Mouse (Mus musculus) hindbrain, embryonic 13.5 days (tissue): Measurements from ENCODE around the gene Krtcap3. TPM values are rescaled to one million over a fixed set of nuclear protein-coding genes. Genes with fewer than 3 reads are reported as not detected.

Experiments used
- ATAC-seq: fragments of 200-750 bp; cut with Nextera tagmentation; 2 replicates; pipeline ENCODE4 v1.8.0; 2017; ENCODE audit warnings: moderate TSS enrichment; ENCODE audit not compliant: low FRiP score
- H3K27ac ChIP-seq: fragments of 300-500 bp; sonication (generic); 2 replicates; pipeline ENCODE4 v1.5.1; 2015; ENCODE audit warnings: inconsistent platforms, mild to moderate bottlenecking, moderate library complexity
- H3K27me3 ChIP-seq: fragments of 300-500 bp; sonication (generic); 2 replicates; pipeline ENCODE4 v1.6.1; 2015; ENCODE audit warnings: mild to moderate bottlenecking, inconsistent platforms
- H3K36me3 ChIP-seq: fragments of 300-500 bp; sonication (generic); 2 replicates; pipeline ENCODE4 v1.6.1; 2015; ENCODE audit warnings: mild to moderate bottlenecking, inconsistent platforms
- H3K4me1 ChIP-seq: fragments of 300-500 bp; sonication (generic); replicated peaks from 2 replicates; pipeline ENCODE4 v1.6.1; 2015; ENCODE audit warnings: inconsistent platforms
- H3K4me2 ChIP-seq: fragments of 300-500 bp; sonication (generic); 2 replicates; pipeline ENCODE4 v1.6.1; 2015; ENCODE audit warnings: inconsistent platforms, mild to moderate bottlenecking, moderate library complexity
- H3K4me3 ChIP-seq: fragments of 300-500 bp; sonication (generic); 2 replicates; pipeline ENCODE4 v1.5.1; 2015; ENCODE audit warnings: mild to moderate bottlenecking, inconsistent platforms
- H3K9ac ChIP-seq: fragments of 300-500 bp; sonication (generic); 2 replicates; pipeline ENCODE4 v1.6.1; 2015; ENCODE audit warnings: mild to moderate bottlenecking, inconsistent platforms
- H3K9me3 ChIP-seq: fragments of 300-500 bp; sonication (generic); 2 replicates; pipeline ENCODE4 v1.6.1; 2016; ENCODE audit warnings: inconsistent platforms
- WGBS: fragments of 180-500 bp; shearing (Covaris S2); methylation state at CpG from one replicate; pipeline ENCODE4 v1.1.7; 2015; 5-methylcytosine and 5-hydroxymethylcytosine counted together
- polyA plus RNA-seq: library from polyadenylated mRNA; unstranded; fragments of >200 nt; fragmentation: Nextera tagmentation; extraction: Ambion mirVana; gene quantifications from 2 replicates; pipeline ENCODE4 v1.2.1, GENCODE M21; 2015

Krtcap3 gene
- polyA plus RNA-seq, 1 experiment from 2014 or later, result 2.7 TPM

- Histone ChIP-seq H3K9me3 (no peaks in the 10 kb centered on the region), H3K27me3 (0 out of 2 replicates have a peak, but pooled peaks cover 9% of the 10 kb centered on the region), H3K9ac (no peak overlapping the region), H3K27ac (no peak overlapping the region), H3K36me3 (peaks cover 92% of the 10 kb centered on the region), H3K4me2 (no peak overlapping the region), H3K4me3 (no peak overlapping the region), H3K4me1 (peaks cover 8% of the 10 kb centered on the region)
- no peak for ATAC-seq
- 87% methylated on average over 8 of the region's 8 CpGs for WGBS
These were observed 3.4 kb downstream of the Krtcap3 start for GRCm38 (mm10) chr5:31254901-31255300.

GRCm38 (mm10) chr5:31255381-31255780, 3.9 kb downstream of the Krtcap3 start:
- Histone ChIP-seq H3K27me3 (0 out of 2 replicates have a peak, but pooled peaks cover 9% of the 10 kb centered on the region), H3K9me3 (no peaks in the 10 kb centered on the region), H3K9ac (no peak overlapping the region), H3K4me3 (no peak overlapping the region), H3K4me1 (peaks cover 8% of the 10 kb centered on the region), H3K36me3 (peaks cover 92% of the 10 kb centered on the region), H3K27ac (no peak overlapping the region), H3K4me2 (no peak overlapping the region)
- no peak for ATAC-seq
- 95% methylated on average over 2 of the region's 2 CpGs for WGBS

DNA sequence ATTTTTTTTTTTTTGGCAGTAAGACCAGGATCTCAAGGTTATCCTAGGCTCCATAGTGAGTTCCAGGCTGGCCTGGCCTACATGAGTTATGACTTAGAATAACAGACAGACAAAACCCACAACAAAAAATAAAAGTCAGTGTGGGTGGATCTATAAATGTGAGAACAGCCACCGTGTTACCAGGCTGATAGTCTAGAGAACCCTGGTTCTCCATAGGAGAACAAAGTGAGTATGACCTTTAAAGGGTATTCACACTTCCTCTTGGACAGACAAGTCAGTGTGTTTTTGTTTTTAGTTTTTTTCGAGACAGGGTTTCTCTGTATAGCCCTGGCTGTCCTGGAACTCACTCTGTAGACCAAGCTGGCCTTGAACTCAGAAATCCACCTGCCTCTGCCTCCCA, 4.5 kb downstream of the Krtcap3 start:
- Histone ChIP-seq H3K4me2 (no peak overlapping the region), H3K4me1 (peaks cover 8% of the 10 kb centered on the region), H3K4me3 (no peak overlapping the region), H3K36me3 (peaks cover 92% of the 10 kb centered on the region), H3K27me3 (0 out of 2 replicates have a peak, but pooled peaks cover 8% of the 10 kb centered on the region), H3K9ac (no peak overlapping the region), H3K9me3 (no peaks in the 10 kb centered on the region), H3K27ac (no peak overlapping the region)
- 86% methylated on average over 2 of the region's 2 CpGs for WGBS
- no peak for ATAC-seq

DNA sequence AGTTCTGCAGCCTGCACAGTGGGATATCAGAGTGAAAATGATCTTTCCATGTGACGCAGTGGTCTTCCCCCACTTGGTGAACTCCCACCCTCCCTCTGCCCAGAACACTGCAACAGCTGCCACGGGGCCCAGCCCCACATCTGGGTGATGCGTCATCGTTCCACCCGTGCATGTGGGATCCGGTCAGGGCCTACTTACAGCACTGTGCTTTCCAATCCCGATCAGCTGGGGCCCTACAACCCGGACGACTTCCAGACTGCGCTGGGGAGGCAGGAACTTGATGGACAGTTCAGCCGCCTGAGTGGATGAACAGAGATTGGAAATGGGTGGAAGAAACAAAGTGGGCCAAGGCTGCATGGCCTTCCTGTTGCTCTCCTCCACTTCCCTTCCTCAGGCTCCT, 6.1 kb downstream of the Krtcap3 start:
- WGBS, result 94% methylated on average over 11 of the region's 11 CpGs
- H3K36me3 ChIP-seq, result peaks cover 92% of the 10 kb centered on the region

DNA sequence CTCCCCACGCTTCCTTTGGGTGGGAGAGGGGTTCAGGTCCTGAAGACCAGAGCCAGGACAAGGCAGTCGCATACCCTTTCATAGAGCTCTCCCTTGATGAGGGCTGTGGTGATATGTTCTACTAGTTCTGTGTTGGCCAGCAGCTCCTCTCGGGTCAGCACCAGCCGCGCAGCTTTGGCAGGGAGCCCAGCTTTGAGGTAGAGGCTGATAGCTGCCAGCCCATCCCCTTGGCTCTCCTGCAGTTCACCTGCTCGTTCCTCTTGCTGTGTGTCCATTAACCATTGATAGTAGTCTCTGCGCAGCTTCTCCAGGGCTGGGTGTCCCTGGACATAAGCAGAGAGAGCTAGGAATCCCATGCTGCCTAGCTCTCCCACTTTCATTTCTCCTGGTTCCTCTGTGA, 14.6 kb downstream of the Krtcap3 start:
- 93% methylated on average over 7 of the region's 7 CpGs for WGBS
- Histone ChIP-seq H3K36me3 (peaks cover 96% of the 10 kb centered on the region), H3K4me2 (no peak overlapping the region), H3K27me3 (no peaks in the 10 kb centered on the region), H3K9me3 (no peaks in the 10 kb centered on the region), H3K4me3 (no peak overlapping the region), H3K27ac (no peak overlapping the region), H3K4me1 (no peaks in the 10 kb centered on the region), H3K9ac (no peak overlapping the region)
- ATAC-seq, result no peak

More for the DNA sequence above, 6.1 kb downstream of the Krtcap3 start:
- H3K27ac ChIP-seq, result no peak overlapping the region
- no peaks in the 10 kb centered on the region for H3K27me3 ChIP-seq
- ATAC-seq, result no peak
- H3K9me3 ChIP-seq, result no peaks in the 10 kb centered on the region
- H3K9ac ChIP-seq, result no peak overlapping the region
- no peaks in the 10 kb centered on the region for H3K4me1 ChIP-seq
- H3K4me3 ChIP-seq, result no peak overlapping the region
- no peak overlapping the region for H3K4me2 ChIP-seq

DNA sequence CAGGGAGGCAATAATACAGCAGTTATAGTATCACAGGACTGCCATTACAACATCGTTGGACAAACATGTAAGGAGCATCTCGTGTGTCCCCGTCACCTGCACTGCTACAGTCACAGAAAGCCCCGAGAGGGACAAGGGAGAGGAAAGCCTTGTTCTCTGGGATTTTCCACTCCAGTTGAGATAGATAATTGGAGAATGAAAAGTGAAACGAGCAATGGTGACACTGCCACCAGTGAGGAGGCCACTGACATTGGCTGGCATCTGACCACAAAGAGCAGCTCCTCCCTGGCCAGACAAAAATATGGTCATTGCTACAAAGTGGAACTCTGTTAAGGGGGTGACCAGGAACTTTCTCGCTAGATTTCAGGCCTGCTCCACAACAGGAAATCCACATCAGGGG, 16.2 kb downstream of the Krtcap3 start:
- no peak for ATAC-seq
- 64% methylated on average over 6 of the region's 6 CpGs for WGBS
- no peaks in the 10 kb centered on the region for H3K9me3 ChIP-seq
- no peak overlapping the region for H3K27ac ChIP-seq
- H3K9ac ChIP-seq, result no peak overlapping the region
- H3K36me3 ChIP-seq, result peaks cover 95% of the 10 kb centered on the region
- no peak overlapping the region for H3K4me3 ChIP-seq
- H3K4me2 ChIP-seq, result no peak overlapping the region
- no peaks in the 10 kb centered on the region for H3K27me3 ChIP-seq
- no peaks in the 10 kb centered on the region for H3K4me1 ChIP-seq

- no peak for ATAC-seq
- Histone ChIP-seq H3K36me3 (peaks cover 84% of the 10 kb centered on the region), H3K9ac (no peak overlapping the region), H3K9me3 (no peaks in the 10 kb centered on the region), H3K4me3 (no peak overlapping the region), H3K4me1 (no peaks in the 10 kb centered on the region), H3K27me3 (no peaks in the 10 kb centered on the region), H3K27ac (no peak overlapping the region), H3K4me2 (no peak overlapping the region)
- 89% methylated on average over 6 of the region's 6 CpGs for WGBS
These were observed 21.5 kb downstream of the Krtcap3 start for GRCm38 (mm10) chr5:31273018-31273417.

GRCm38 (mm10) chr5:31279245-31279988, 27.9 kb downstream of the Krtcap3 start:
- H3K36me3 ChIP-seq, result peaks cover 92% of the 10 kb centered on the region
- ATAC-seq, result no peak
- no peaks in the 10 kb centered on the region for H3K9me3 ChIP-seq
- H3K4me1 ChIP-seq, result no peaks in the 10 kb centered on the region
- no peak overlapping the region for H3K27ac ChIP-seq
- H3K4me3 ChIP-seq, result no peak overlapping the region
- H3K4me2 ChIP-seq, result no peak overlapping the region
- whole genome bisulfite sequencing, result 91% methylated on average over 20 of the region's 20 CpGs
- no peak overlapping the region for H3K9ac ChIP-seq
- no peaks in the 10 kb centered on the region for H3K27me3 ChIP-seq

DNA sequence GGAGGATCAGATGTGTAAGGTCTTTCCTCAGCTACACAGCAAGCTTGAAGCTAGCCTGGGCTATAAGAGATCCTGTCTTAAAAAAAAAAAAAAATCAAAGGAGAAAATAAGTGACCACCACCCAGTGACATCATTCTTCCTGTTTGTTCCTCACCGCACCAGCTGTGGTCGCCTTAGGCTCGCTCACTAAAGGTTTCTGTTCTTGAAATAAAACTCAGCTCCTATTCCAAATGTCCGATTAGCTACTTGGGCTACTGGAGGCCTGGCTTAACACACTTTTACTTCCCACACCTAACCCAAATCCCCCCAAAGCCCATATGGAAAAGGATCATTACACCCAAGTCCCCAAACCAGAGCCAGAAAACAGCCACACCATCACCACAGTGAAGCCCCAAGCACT, 36.7 kb downstream of the Krtcap3 start:
- WGBS, result 88% methylated on average over 4 of the region's 4 CpGs
- Histone ChIP-seq H3K4me3 (no peak overlapping the region), H3K4me1 (peaks cover 28% of the 10 kb centered on the region), H3K27ac (no peak overlapping the region), H3K27me3 (no peaks in the 10 kb centered on the region), H3K4me2 (no peak overlapping the region), H3K9ac (no peak overlapping the region), H3K9me3 (no peaks in the 10 kb centered on the region), H3K36me3 (peaks cover 49% of the 10 kb centered on the region)
- ATAC-seq, result no peak

- 85% methylated on average over 3 of the region's 3 CpGs for WGBS
- H3K36me3 ChIP-seq, result peaks cover 49% of the 10 kb centered on the region
These were observed 37.2 kb downstream of the Krtcap3 start for GRCm38 (mm10) chr5:31288655-31289054.

GRCm38 (mm10) chr5:31289626-31290230, 38.2 kb downstream of the Krtcap3 start:
- H3K4me1 ChIP-seq, result peaks cover 43% of the 10 kb centered on the region
- peak overlapping the region; percentile 51; the same call in 1 of the 2 replicates for H3K4me3 ChIP-seq
- H3K9me3 ChIP-seq, result no peaks in the 10 kb centered on the region
- peak overlapping the region; percentile 78 for H3K4me2 ChIP-seq
- H3K9ac ChIP-seq, result peak overlapping the region; percentile 71
- no peak for ATAC-seq
- no peak overlapping the region for H3K27ac ChIP-seq
- peaks cover 42% of the 10 kb centered on the region for H3K36me3 ChIP-seq
- H3K27me3 ChIP-seq, result no peaks in the 10 kb centered on the region
- WGBS, result 88% methylated on average over 3 of the region's 3 CpGs

More at GRCm38 (mm10) chr5:31288655-31289054, 37.2 kb downstream of the Krtcap3 start:
- Histone ChIP-seq H3K4me1 (peaks cover 32% of the 10 kb centered on the region), H3K9ac (no peak overlapping the region), H3K27ac (no peak overlapping the region), H3K4me3 (no peak overlapping the region), H3K9me3 (no peaks in the 10 kb centered on the region), H3K27me3 (no peaks in the 10 kb centered on the region), H3K4me2 (no peak overlapping the region)
- no peak for ATAC-seq

DNA sequence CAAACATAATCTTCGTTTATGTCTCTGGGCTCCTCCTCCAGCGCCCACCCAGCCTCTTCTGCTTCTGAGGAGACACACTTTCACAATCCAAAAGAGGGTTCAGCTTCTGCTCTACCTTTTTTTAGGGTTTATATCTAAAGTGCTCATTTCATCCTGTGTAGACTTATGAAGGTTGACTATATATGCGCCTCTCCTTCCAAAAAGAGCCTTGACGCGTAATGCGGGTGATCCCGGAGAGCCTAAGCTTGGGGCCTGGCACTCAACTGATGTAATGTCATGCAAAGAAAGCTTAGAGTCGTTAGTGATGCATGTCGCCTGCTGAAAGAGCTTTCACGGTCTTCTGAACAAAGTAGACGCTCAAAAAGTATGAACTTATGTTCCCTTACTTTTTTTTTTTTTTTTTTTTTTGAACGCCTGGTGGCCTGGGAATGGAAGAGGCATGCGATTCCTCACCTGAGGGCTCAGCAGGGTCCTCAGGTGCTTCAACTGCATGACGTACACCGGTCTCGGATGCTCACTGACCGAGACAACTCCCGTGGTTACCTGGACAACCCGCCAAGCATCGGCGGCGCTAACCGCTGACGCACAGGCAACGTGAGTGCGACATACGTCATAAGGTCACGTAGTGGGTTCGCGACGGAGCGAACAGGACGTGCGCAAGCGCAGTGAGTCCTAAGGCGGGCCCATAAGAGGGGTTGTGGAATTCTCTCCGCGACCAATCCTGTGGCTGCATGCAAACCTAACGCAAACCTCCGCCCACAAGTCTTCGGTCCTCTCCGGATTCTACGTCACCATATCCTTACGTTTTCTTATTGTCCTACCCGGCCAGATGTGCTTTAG, 39.2 kb downstream of the Krtcap3 start, which contains the start of gene Ift172:
Gene Ift172, minus strand, starts transcription at position 596 of the 840 bp plus-strand sequence.
- peaks cover 32% of the 10 kb centered on the region for H3K36me3 ChIP-seq
- 3% methylated on average over 45 of the region's 45 CpGs for WGBS
- H3K4me3 ChIP-seq, result peak within 1 kb of the TSS; percentile 51
- no peaks in the 10 kb centered on the region for H3K9me3 ChIP-seq
- peak; percentile 90 for ATAC-seq
- H3K27ac ChIP-seq, result peak within 1 kb of the TSS; percentile 88
- peak within 1 kb of the TSS; percentile 71 for H3K9ac ChIP-seq
- H3K27me3 ChIP-seq, result no peaks in the 10 kb centered on the region
- H3K4me2 ChIP-seq, result peak within 1 kb of the TSS; percentile 78
- H3K4me1 ChIP-seq, result peaks cover 48% of the 10 kb centered on the region
